Mouse (Mus musculus) lung, postnatal 0 days (tissue): ENCODE measurements around the gene Smarcd2.

Experiments
- CTCF ChIP-seq: IDR thresholded peaks from 2 replicates; pipeline ENCODE4 v1.5.1; 2016; ENCODE audit warnings: antibody characterized with exemption, mild to moderate bottlenecking
- EP300 ChIP-seq: IDR thresholded peaks from 2 replicates; pipeline ENCODE4 v1.6.1; 2016; ENCODE audit warnings: antibody characterized with exemption, mild to moderate bottlenecking, control low read depth

DNA sequence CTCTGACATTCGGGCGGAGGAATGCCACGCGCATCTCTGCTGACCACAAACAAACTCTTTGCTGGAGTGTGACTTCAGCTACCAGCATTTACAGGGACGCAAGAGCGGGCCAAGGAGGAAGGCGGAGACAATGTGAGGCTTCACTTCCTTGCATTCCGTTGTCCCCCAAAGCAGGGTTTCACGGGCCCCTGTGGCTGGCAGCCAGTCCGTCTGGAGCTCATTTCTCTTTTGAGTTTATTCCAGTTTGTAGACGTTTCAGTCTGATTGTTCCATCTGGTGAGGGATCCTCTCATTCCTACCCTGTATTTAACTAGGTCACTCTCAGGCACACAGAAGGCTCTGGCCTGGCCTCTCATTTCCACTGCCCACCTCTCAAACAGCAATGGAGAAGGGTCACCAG, 14.2 kb upstream of the Smarcd2 start:
- TF ChIP-seq EP300 (no peak), CTCF (no peak)
